8 mouse cellular contexts compared by ENCODE assay signal in the genomic region with DNA sequence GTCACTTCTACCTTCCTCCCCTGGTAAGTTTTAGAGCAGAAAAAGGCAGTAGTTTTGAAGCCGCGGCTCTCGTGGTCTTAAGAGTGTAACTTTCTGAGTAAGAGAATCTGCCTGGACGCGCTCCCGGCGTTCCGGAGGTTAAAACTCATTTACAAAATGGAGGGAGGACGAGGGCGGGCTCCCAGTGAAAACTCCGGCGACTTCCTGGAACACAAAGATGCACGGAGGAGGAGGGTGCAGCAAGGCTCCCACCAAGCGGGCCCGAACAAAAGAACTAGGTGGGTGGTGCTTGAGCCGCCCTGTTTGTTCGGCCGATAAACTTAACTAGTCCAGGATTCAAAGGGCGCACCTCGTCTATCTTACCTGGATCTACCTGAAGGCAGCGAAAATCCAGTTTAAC. TPM values are rescaled to one million over a fixed set of nuclear protein-coding genes. Genes with fewer than 3 reads are reported as not detected.
DNase-seq lines count a peak whose midpoint lies in the region; ATAC-seq lines count a peak whose summit lies in the region.

No protein-coding gene starts in this region.

- no peaks in the 10 kb centered on the region for H3K9me3 ChIP-seq in hindbrain, embryonic 16.5 days (ENCODE audit: control insufficient read depth, low read length)
- no peaks in the 10 kb centered on the region for H3K9me3 ChIP-seq in limb, embryonic 13.5 days
- no peaks in the 10 kb centered on the region for H3K9me3 ChIP-seq in midbrain, embryonic 13.5 days

- peak overlapping the region; percentile 65 for H3K4me3 ChIP-seq in hindbrain, embryonic 16.5 days (ENCODE audit: low read length)
- H3K4me3 ChIP-seq in limb, embryonic 13.5 days, result peak overlapping the region; percentile 68
- peak overlapping the region; percentile 67 for H3K4me3 ChIP-seq in midbrain, embryonic 13.5 days (replicated peaks)

- DNase-seq in cerebellum, adult 11-12 months, result peak; percentile 51
- DNase-seq in cerebellum, postnatal 14 days, result peak; percentile 51 to 57
- DNase-seq in gastrocnemius, adult 18-20 months (ENCODE audit: low spot score), result peak; percentile 41
- DNase-seq in spleen, adult 18-20 months, result peak; percentile 51 to 58

- no peaks in the 10 kb centered on the region for H3K27me3 ChIP-seq in hindbrain, embryonic 16.5 days (replicated peaks; ENCODE audit: control insufficient read depth, insufficient read depth, low read length)
- no peaks in the 10 kb centered on the region for H3K27me3 ChIP-seq in limb, embryonic 13.5 days
- no peaks in the 10 kb centered on the region for H3K27me3 ChIP-seq in midbrain, embryonic 13.5 days

- peak overlapping the region; percentile 92 for H3K4me2 ChIP-seq in hindbrain, embryonic 16.5 days (ENCODE audit: low read length)
- peak overlapping the region; percentile 90 for H3K4me2 ChIP-seq in limb, embryonic 13.5 days (replicated peaks)
- peak overlapping the region; percentile 96 for H3K4me2 ChIP-seq in midbrain, embryonic 13.5 days (replicated peaks)

- no peaks in the 10 kb centered on the region for H3K36me3 ChIP-seq in hindbrain, embryonic 16.5 days (ENCODE audit: control insufficient read depth, insufficient read depth, low read length)
- peaks cover 21% of the 10 kb centered on the region for H3K36me3 ChIP-seq in limb, embryonic 13.5 days
- no peaks in the 10 kb centered on the region for H3K36me3 ChIP-seq in midbrain, embryonic 13.5 days

- peak overlapping the region; percentile 79 for H3K27ac ChIP-seq in hindbrain, embryonic 16.5 days (ENCODE audit: low read depth, low read length)
- H3K27ac ChIP-seq in limb, embryonic 13.5 days, result peak overlapping the region; percentile 97
- peak overlapping the region; percentile 72 for H3K27ac ChIP-seq in midbrain, embryonic 13.5 days

- H3K4me1 ChIP-seq in hindbrain, embryonic 16.5 days (ENCODE audit: control insufficient read depth, insufficient read depth, low read depth, low read length), result peaks cover 20% of the 10 kb centered on the region
- peaks cover 45% of the 10 kb centered on the region for H3K4me1 ChIP-seq in limb, embryonic 13.5 days
- peaks cover 34% of the 10 kb centered on the region for H3K4me1 ChIP-seq in midbrain, embryonic 13.5 days (replicated peaks)

- no peak for ATAC-seq in cerebellum, adult (ENCODE audit: insufficient number of reproducible peaks, low FRiP score, low TSS enrichment)
- ATAC-seq in hindbrain, embryonic 16.5 days, result peak; percentile 24; the same call in 1 of the 2 replicates
- ATAC-seq in limb, embryonic 13.5 days (ENCODE audit: low FRiP score, low read depth), result peak; percentile 48; the same call in 1 of the 2 replicates
- peak; percentile 62 for ATAC-seq in midbrain, embryonic 13.5 days

- H3K9ac ChIP-seq in hindbrain, embryonic 16.5 days (ENCODE audit: low read depth, low read length), result peak overlapping the region; percentile 66
- H3K9ac ChIP-seq in limb, embryonic 13.5 days, result peak overlapping the region; percentile 82
- H3K9ac ChIP-seq in midbrain, embryonic 13.5 days (replicated peaks), result peak overlapping the region; percentile 76

- 2% methylated on average over 21 of the region's 21 CpGs for WGBS in hindbrain, embryonic 16.5 days
- WGBS in limb, embryonic 13.5 days, result 2% methylated on average over 21 of the region's 21 CpGs
- WGBS in midbrain, embryonic 13.5 days, result 1% methylated on average over 21 of the region's 21 CpGs

RNA-seq across cellular contexts. Expression of a gene that starts 17.5 kb away (rescaled TPM):
- total RNA-seq in gastrocnemius, adult 18-20 months (2021), result 100 to 1,000 TPM in 1 of 2 experiments, 10 to 100 TPM in 1; 83.2 to 106 TPM
- 250 and 271 TPM in 2 replicates for polyA plus RNA-seq in hindbrain, embryonic 16.5 days (2015; fragmentation: Nextera tagmentation; extraction: Ambion mirVana)
- 668 and 681 TPM in 2 replicates for polyA plus RNA-seq in limb, embryonic 13.5 days (2015; fragmentation: Nextera tagmentation; extraction: Ambion mirVana)
- polyA plus RNA-seq in midbrain, embryonic 13.5 days (2015; fragmentation: Nextera tagmentation; extraction: Ambion mirVana), result 361 and 363 TPM in 2 replicates

RNA-seq across cellular contexts. Expression of a gene that starts 19.9 kb away (rescaled TPM):
- total RNA-seq in gastrocnemius, adult 18-20 months (2021), result not detected
- 1.7 and 2.5 TPM in 2 replicates for polyA plus RNA-seq in hindbrain, embryonic 16.5 days (2015; fragmentation: Nextera tagmentation; extraction: Ambion mirVana)
- polyA plus RNA-seq in limb, embryonic 13.5 days (2015; fragmentation: Nextera tagmentation; extraction: Ambion mirVana), result 2.7 and 4.7 TPM in 2 replicates
- polyA plus RNA-seq in midbrain, embryonic 13.5 days (2015; fragmentation: Nextera tagmentation; extraction: Ambion mirVana), result 5.2 TPM in 2 replicates

RNA-seq across cellular contexts. Expression of a gene that starts 55.7 kb away (rescaled TPM):
- total RNA-seq in gastrocnemius, adult 18-20 months (2021), result 1 to 10 TPM; 1.2 to 1.4 TPM
- 17.2 and 18.3 TPM in 2 replicates for polyA plus RNA-seq in hindbrain, embryonic 16.5 days (2015; fragmentation: Nextera tagmentation; extraction: Ambion mirVana)
- polyA plus RNA-seq in limb, embryonic 13.5 days (2015; fragmentation: Nextera tagmentation; extraction: Ambion mirVana), result 14.4 and 16.3 TPM in 2 replicates
- 10.7 and 15.4 TPM in 2 replicates for polyA plus RNA-seq in midbrain, embryonic 13.5 days (2015; fragmentation: Nextera tagmentation; extraction: Ambion mirVana)
